Mouse (Mus musculus): ENCODE data around the gene Klhl26.

DNA sequence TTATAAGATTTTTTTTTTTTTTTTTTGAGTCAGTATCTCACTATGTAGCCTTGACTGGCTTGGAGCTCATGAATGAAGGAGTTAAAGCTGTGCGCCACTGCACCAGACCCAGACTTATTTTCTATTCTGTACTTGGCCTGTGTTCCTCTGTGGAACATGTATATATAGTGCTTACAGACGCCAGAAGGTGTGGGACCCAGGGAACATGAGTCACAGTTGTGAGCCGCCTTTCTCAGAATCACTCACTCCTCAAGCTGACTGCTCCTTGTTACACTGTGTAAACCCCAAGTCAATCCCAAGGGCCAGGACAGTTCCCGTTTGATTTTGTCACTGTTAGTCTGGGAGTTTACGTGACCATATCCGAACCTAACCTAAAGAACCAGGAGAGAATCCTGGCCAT lies 42.3 kb upstream of the Klhl26 start:
- TF ChIP-seq MAX (IDR thresholded peaks at IDR 0.05; ENCODE audit: low read depth), result no peak
- TF ChIP-seq POLR2A (IDR thresholded peaks at IDR 0.05; ENCODE audit: insufficient read length, low read depth), result no peak
- no peak for TF ChIP-seq TCF12 (IDR thresholded peaks at IDR 0.05; ENCODE audit: insufficient read depth, poor library complexity, severe bottlenecking)

Data from myocyte (in vitro differentiated cells).